Mouse (Mus musculus): Measurements from ENCODE around the gene Gm17067.
"Not testable (repeated sequence)": the region's sequence is repeated elsewhere in the genome, so short reads cannot be mapped to it uniquely, and the experiment has no call there.

Gm17067 gene

GRCm38 (mm10) chr7:42726917-42727316 is at the start of gene Gm17067:
Gene Gm17067, minus strand, starts transcription at chr7:42727017.
- DNase-seq (ENCODE audit: low spot score): not testable (repeated sequence)

- no peak for DNase-seq (ENCODE audit: low spot score)
Measured at GRCm38 (mm10) chr7:42749836-42750235, 23.0 kb upstream of the Gm17067 start.

- no peak for DNase-seq (ENCODE audit: low spot score)
Measured at GRCm38 (mm10) chr7:42738536-42739210, 11.9 kb upstream of the Gm17067 start.

GRCm38 (mm10) chr7:42693251-42693650 is 33.6 kb downstream of the Gm17067 start:
- not testable (repeated sequence) for DNase-seq (ENCODE audit: low spot score)

GRCm38 (mm10) chr7:42692362-42693158 is 34.3 kb downstream of the Gm17067 start, which contains the start of gene Zfp975:
Gene Zfp975, minus strand, starts transcription at chr7:42692742.
- peak; percentile 38 for DNase-seq (ENCODE audit: low spot score)

GRCm38 (mm10) chr7:42680081-42680480 is 46.7 kb downstream of the Gm17067 start:
- not testable (repeated sequence) for DNase-seq (ENCODE audit: low spot score)

GRCm38 (mm10) chr7:42679646-42680045 is 47.2 kb downstream of the Gm17067 start:
- DNase-seq (ENCODE audit: low spot score): not testable (repeated sequence)

GRCm38 (mm10) chr7:42660140-42660539 is 66.7 kb downstream of the Gm17067 start:
- DNase-seq (ENCODE audit: low spot score): not testable (repeated sequence)

All from T-cell, adult 2 months (primary cell).